Mouse (Mus musculus) CH12F3 (cell line): ENCODE measurements around the gene Epha7.

ENCODE experiments used
- in situ Hi-C: fragments of 300-500 bp; cut with MboI; formaldehyde crosslinking; loops from 2 replicates; pipeline ENCODE4 v1.14.3; 2020; ENCODE audit warnings: low sequenced_read_pairs

Gene Epha7

DNA sequence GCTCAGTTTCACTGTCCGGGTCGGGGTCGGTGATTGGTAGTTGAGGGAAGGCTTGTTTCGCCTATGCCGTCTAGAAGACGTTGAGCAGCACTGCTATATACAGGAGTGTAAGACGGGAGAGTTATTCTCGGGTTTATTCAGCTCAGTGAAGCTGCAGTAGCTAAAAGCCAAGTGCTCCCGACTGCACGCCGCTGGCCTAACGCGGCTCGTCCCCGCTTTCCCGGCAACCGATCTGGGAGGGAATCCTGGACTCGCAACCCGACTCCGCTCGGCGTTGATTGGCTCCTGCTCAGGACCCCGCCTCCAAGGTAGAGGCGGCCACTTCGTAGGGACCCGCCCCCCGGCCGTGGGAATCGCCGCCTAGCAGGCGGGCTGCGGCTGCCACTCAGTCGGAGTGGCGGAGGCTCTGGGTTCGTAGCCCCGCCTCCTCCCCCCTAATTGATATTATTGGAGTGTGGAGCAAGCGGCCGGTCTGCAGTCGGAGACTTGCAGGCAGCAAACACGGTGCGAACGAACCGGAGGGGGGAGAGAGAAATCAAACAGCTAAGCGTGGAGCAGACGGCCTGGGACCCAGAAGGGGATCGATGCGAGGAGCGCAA, at the start of gene Epha7:
Gene Epha7, plus strand, starts transcription at position 441 of the 599 bp plus-strand sequence.
- in situ Hi-C loops: no loop called here

DNA sequence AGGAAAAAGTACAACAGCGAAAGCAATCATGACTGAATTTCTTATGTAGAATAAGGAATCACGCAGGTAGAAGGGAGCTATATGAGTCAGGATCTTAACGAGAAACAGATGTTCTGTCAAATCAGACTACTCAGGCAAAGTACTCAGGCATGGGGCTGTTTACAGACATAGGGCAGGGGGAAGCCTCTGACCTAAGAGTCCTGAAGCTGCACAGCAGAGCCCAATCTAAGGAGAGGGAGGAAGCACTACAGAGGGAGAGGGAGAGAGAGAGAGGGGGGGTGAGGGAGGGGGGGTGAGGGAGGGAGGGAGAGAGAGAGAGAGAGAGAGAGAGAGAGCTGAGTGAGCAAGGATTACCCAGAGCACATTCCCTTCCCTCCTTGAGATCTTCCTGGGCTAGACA, 29.0 kb upstream of the Epha7 start:
- in situ Hi-C loops: no loop called here

DNA sequence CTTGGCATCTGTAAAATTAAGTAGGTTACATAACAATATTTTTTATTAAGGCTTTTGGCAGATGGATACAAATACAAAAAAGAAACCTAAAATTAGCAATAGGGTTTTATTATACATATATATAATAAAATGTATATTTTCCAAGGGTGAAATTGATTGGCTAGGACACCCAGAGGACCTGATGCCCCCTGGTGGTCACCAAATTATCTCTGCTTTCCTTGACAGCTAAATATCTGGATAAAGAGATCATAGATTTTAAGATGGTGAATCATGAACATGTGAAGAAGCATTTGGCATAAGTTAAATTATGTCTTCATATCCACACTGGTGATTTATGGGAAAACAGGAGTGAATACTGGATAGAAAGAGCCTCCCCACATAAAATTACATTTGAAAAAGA, 4.1 kb upstream of the Epha7 start:
- in situ Hi-C loops: no loop called here

DNA sequence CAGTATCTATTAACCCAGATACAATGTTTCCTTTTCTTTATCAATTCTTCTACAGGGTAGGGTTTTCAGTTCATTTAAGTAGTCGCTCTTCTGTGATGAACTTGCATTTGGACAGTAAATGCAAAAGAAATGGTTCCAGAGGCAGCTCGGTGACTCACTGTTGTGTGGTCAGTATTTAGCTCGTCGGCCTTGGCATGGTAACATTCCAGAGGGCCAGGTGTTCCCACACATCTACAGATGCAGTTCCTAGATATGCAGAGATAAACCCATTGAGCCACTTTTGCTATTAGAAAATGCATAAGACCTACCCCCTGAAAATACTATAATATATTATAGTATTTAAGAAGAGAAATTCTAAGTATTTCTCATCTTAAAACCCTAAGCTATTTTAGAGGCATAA, 3.2 kb upstream of the Epha7 start:
- in situ Hi-C loops: no loop called here

DNA sequence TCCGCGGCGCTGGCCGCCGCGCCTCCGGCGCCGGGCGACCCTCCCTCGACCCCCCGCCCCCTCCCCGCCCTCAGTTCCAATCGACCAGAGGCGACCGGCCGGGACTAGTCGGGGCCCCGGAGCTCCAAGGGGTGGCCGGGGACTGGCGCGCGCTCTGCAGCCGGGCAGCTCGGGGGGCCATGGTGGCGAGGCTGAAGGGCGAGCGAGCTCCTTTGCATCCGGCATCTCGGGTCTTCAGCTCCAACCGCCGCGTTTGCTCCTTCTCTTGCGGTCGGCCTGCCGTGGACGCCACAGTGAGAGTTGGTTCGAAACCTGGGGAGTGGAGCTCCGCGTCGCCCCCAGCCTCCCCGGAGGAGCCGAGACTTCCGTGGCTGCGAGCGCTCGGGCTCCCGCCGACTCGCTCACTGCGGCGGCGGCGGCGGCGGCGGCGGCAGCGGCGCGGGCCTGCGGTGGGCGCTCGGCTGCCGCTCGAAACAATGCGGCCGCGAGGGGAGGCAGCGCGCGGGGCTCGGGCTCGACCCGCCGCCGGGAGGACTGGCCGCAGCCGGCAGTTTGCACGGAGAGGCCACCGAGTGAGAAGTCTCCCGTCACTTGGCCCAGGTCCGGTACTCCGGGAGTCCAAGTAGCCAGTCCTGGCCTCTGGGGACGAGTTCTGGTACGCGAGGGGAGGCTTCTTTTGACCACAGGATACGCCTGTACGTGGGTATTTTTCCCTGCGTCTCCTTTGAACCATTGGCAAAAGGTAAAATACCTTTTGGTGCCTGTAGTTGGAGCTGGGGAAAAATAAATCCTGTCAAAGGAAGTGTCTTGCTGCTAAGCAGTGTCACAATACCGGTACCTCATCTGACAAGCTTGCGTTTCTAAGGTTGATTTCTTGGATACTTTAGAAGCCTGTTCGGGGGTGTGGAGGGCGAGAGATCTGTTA, 882 bp downstream of the Epha7 start:
- in situ Hi-C loops: no loop called here

DNA sequence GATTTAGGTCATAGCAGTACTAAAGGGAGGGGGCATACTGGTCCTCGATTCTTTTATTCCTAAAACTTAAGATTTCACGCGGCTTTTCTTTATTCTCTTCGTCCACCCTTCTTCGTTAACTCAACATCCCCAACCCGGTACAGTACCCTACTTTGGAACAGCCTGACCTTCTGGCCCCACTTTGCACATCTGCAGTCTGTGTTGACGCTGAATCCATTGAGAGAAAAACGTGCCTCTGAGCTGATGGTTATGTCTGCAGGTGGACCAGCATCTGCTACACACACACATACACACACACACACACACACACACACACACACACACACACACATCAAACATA, 1.5 kb downstream of the Epha7 start:
- in situ Hi-C loops: no loop called here

DNA sequence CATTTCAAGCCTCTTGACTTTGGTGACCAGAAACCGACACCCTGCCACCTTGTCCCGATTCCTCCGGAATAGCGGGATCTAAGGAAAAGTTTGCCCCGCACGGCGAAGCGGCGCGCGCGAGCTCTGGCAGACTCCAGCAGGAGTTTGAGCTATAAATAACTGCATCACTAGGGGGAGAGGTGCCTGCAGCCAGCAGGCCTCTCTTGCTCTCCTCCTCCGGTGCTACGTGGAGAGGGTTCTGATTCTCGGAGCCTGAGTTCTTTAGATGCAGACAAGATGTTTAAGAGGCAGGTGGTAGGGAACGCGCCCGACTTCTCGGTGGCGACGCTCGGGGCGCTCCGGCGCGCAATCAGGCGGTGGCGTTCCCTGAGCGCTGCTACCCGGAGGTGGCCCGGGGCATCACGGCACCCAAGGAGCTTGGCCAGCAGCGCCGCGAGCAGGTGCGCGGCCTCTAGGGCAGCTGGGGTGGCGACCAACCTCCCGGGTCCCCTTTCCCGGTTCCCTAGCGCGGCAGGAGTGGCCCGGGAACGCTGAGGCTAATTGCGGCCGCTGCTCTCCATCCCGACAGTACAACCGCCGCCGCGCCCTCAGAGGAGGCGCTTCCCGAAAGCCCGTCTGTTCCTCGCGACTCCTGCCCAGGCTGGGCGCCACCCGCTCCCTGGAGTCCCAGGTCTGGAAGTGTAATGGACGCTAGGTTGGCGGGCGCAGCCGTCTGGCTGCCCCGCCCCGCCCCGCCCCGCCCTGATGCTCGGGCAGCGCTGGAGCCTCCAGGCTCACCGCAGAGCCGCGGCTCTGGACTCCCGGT, 2.1 kb downstream of the Epha7 start:
- in situ Hi-C loops: no loop called here

DNA sequence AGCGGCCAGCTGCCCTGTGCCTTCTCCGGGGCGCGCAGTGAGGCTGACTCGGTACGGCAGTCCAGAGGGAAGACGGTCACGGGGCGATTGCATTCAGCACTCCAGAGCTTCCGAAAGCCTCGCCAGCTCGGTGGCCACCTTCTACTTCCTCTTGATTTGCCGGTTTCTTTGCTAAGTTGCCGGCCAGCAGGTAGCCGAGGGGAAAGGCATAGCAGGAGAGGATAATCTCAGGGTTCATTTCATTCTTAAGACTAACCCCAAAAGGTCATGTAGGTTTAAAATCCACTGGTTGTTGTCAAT, 2.6 kb downstream of the Epha7 start:
- in situ Hi-C loops: no loop called here

DNA sequence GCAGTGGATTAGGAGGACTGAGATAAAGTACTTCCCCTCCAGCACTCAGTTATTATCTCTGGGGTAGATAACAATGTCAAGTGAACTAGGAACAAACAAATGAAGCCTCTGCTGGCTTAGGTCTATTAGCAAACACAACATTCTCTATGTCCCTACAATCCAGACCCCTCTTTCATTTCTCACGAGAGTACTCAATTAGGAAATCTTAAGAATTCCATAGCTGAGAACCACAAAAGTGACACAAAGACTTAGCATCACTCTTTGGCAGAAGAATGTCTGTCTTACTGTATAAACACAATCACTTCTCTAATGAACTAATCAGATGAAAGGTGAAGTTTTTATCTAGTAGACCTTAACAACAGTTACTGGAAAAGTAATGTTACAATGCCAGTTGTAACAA, 10.7 kb downstream of the Epha7 start:
- in situ Hi-C loops: no loop called here

DNA sequence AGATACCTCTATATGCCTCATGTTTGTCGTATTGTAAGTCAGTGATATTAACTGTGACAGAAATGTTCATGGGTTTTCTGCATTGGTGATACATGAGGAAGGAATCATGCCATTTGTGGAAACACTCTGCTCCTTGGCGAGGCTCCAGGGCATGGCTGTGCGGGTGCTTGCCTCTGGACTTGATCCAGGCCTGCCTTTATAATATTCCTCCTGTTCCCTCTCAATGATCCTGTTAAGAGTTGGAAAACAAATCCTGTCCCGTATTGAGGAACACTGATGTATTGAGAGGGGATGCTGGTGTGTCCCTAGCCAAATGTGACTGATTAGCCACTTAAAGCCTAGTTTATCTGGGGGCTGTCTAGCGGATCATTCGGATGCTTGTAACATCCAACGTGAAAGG, 11.7 kb downstream of the Epha7 start:
- in situ Hi-C loops: no loop called here

DNA sequence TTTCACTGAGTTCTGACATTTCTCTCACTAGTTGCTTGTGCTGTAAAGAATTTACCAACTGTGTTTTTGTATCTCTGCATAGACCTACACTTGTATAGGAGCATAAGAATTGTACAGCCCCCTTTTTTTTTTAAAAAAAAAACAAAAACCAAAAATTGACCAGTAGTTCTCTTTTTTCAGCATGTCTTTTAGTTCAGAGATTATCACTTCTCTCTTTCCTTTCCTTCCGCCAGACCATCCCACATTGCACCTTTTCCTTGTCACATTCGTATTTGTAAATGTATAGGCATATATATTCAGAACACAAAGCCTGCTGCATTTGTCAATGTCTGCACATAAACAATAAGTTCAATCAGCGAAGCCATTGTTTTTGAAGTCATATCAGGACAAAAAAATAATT, 24.7 kb downstream of the Epha7 start:
- in situ Hi-C loops: no loop called here

DNA sequence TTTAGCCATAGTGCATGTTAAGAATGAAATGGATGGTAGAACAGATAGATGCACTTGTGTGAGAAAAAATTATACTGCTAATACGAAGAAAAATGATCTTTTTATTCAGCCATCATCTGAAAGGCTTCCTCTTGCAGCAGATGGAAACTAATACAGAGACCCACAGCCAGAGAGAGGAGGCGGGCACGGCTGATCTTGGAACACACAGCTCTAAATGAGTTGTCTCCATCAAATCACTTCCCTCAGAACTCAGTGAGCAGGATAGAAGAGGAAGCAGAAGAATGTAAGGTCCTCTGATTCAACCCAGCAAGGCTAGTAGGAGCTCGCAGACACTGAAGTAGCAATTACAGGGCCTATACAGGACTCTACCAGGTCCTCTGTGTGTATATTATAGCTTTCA, 33.4 kb downstream of the Epha7 start:
- in situ Hi-C loops: no loop called here

DNA sequence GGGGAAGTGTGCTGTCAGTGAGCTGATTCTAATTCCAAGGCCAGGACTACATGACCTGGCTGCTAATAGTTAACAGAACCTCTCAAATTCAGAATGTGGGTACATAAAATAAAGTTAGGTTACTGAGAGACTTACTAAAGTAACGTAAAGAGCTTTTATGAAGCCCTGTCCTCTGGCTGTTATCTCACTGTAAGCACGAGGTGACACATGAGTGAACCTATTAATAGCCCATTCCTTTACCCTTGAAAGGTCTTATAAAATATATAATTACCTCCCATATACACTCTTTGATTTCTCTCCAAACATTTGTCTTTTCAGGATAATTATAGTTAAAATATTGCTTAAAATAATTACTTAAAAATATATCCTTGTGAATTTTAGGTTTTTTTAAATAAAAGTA, 37.5 kb downstream of the Epha7 start:
- in situ Hi-C loops: no loop called here

DNA sequence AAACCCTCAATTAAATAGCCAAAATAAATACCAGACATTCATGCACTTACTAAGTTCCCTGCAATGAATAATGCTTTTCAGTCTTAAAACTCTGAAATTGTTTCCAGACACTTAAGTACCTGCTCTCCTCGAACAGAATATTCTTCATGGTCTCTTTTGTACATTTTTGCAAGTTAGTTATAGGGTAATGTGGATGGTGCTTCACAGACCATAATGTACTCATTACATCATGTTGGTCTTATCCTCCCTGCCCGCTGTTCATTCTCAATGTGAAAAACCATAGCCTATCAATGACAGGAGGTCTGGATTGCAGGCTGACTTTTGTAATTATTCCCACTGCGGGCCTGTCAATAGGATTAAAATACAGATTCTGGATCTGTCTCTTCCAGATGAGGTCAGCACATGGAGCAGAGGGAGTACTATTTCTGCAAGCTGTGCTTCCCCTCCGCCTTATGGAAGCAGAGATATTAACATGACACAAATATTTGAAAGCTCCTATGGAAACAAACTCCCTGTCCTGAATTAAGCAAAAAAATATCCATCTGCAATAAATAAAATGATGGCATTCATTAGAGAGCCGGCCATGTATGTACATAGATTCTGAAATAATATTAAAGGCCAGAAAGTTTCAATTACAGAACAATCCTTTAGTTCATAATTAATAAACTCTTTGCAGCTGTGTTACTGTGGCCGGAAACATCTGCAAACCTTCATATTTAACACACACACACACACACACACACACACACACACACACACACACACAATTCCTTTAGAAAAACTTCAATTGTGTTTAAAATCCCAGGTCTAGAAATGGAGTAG, 50.1 kb downstream of the Epha7 start:
- in situ Hi-C loops: no loop called here

DNA sequence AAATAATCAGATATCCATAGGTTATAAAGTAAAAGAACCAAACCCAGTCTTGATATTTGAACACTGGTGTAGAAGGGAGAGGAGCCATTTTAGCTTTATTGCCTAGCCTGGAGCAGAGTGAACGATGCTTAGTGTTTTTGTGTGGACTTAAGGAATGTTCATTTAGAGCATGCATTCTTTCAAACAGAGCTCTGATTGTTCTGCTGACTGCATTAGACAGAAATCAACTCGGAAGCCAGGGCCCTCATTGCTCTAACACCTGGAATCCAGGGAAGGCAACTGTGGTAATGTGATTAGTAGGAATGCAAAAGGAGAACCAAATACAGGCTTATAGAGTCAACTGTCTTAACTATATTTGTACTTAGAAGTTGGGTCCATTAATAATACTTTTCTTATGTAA, 53.5 kb downstream of the Epha7 start:
- in situ Hi-C loops: no loop called here

DNA sequence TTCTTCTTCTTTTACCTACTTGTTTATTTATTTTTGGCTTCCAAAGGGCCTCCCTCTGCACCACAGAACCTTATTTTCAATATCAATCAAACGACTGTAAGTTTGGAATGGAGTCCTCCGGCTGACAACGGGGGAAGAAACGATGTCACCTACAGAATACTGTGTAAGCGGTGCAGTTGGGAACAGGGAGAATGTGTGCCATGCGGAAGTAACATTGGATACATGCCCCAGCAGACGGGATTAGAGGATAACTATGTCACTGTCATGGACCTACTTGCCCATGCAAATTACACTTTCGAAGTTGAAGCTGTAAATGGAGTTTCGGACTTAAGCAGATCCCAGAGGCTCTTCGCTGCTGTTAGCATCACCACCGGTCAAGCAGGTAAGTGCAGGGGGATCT, 58.7 kb downstream of the Epha7 start:
- in situ Hi-C loops: no loop called here

DNA sequence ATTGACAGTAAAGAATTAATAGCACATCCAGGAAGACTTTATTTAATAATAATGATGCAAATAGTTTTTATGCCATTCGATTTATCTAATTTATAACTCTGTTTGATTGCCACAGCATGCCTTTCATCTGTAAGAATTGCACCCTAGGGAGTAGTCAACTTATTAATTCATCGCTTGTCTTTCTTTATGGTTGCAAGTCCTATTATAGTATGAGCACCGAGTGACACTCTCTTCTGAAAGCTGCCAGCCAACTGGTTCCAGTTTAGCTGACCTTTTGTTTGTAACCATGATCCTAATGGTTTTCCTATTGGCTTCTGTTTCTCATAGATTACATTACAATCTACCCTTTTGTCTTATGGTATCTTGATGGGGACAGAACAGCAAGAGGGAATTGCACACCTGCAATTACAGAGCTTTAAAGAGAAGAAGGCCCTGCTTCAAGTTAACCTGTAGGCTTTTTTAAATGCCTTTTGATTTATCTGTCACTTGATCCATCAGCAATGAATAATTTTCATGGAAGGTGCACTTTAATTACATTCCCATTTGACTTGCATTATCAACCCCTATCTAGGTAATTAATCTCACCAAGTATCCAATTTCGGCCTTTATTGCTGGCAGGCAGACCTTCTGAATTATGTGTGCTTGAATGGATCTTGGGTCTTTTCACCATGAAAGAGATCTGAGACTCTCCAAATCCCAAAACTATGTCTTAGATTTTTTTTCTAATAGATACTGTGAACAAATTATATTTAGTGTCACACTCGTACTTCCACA, 68.5 kb downstream of the Epha7 start:
- in situ Hi-C loops: no loop called here

DNA sequence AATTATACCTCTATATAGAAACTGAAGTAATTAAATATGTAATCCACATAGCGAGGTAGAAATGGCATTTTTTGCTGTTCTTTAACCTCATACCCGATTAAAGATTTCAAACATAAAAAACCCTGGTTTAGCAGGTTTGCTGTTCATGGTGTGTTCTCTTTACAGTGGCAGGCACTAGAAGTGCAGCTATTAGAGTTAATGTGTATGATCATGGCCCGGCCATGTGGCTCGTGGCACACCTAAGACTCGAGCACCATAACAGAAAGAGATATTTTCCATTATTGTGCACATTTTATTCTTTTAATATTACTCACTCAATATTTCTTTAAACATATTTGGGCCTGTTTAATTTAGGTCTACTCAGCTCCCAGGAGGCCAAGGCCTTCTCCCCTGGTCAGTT, 76.7 kb downstream of the Epha7 start:
- in situ Hi-C loops: no loop called here

DNA sequence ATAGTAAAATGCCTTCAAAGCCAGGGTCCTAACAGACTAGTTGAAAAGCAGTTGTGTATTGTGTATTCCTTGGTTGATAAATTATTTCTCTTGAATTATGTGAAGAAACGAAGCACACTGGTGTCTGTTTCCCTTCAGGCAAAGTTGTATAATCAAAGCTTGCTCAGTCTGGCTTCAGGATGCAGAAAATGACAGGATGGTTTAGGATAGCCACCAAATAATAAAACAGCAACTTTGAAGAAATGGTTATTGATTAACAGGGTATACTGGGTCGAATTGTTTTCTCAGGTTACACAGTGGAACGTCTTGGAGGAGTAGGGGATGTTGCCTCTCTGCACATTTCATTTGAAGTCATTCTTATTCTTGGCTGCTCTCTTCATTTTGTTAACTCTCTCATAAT, 77.2 kb downstream of the Epha7 start:
- in situ Hi-C loops: no loop called here

DNA sequence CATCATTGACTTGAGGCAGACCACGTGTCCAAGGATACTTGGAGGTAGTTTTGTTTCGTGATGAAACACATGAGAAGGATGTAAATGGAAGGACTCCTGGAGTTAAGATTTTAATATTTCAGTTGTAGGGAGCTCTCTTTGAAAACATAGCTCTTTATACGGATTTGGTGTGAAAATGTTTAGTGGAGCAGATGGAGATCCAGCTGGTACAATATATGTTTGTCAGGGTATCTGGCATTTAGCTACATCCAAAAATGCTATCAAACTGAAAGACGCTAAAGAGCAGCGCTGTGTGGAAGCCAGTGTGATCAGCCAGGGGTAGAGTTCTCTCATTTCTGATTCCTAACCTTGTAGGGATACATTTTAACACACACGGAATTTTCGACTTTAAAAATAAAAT, 82.5 kb downstream of the Epha7 start:
- in situ Hi-C loops: no loop called here
